Mouse (Mus musculus) embryo, embryonic 10 days (tissue): ENCODE results near the gene Spem1.
"Not testable (repeated sequence)": the region's sequence is repeated elsewhere in the genome, so short reads cannot be mapped to it uniquely, and the experiment has no call there.

Experiments
- DNase-seq: peaks from one replicate; pipeline ENCODE4 v3.0.0-alpha.2; 2015; ENCODE audit warnings: low spot score

Spem1 gene

DNA sequence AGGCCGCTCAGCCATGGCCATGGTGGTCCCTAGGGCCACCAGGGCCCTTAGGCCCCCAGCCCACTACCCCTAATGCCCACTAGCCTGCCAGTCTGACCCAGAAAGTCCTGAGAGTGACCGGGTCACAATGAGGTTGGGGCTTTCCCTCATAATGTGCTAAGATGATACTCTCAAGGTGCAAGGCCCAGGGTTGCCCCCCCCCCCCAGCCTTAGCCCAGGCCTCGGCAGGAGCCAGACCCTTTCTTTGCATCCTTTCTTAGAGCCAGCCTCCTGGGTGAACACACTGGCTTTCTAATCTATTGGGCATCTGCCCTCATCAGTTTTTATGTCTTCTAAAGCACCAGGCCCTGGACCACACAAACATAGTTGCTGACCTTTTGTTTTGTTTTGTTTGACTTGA is at the start of gene Spem1:
Gene Spem1 (minus strand): TSS at position 101 of the 400 bp plus-strand sequence.
- no peak for DNase-seq

DNA sequence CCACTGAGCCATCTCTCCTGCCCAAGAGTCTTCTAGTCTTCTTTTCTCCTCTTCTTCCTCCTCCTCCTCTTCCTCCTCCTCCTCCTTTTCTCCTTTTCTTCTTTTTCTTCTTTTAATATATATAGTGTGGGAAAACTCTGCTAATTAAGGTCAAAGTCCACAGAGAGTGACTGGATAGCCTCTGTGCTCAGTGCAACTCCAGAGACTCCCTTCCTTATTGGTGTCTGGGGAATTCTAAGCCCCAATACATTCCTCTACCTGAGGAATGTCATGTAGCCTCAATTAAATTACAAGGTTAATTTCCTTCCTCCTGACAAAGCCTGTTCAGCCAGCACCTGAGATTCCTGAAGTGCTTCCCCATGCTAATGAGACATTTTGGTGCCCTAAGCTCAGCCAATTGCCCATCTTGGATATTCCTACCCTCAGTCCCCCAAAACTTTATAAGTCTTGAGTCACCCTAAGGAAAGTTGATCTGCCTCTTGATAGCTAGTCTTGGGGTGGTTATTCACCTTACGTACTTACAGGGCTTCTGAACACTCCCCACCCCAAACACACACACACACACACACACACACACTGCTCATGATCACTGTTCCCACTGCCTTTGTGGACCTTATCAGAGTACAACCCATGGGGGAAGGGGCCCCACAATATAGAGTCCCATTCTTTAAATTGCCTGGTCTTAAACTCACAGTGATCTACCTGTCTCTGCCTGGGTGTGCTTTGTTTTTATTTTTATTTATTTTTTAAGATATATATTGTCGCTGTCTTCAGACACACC is 48.5 kb upstream of the Spem1 start:
- DNase-seq: no peak

DNA sequence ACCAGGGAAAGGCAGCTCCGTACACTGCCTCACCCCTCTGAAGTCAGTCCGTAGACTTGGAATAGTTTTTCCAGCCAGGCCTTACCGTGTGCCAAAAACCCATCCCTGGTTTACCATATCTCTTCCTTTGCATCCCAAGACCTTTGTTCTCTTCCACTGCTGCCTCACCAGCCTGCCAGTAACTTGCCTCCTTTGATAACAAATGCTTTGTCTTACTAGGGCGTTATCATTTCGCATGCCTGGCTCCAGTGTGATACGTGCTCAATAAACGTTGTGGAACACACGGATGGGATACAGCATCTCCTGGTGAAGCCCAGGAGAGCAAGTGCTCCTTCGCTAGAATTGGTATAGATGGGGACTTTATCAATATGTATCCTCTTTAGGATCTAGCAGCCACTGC is 45.4 kb upstream of the Spem1 start:
- DNase-seq: no peak

- no peak for DNase-seq
These were observed 43.6 kb upstream of the Spem1 start for GRCm38 (mm10) chr11:69865561-69865960.

GRCm38 (mm10) chr11:69864138-69864860 is 42.3 kb upstream of the Spem1 start:
- no peak for DNase-seq

- not testable (repeated sequence) for DNase-seq
These were observed 41.7 kb upstream of the Spem1 start for GRCm38 (mm10) chr11:69863729-69864128.

DNA sequence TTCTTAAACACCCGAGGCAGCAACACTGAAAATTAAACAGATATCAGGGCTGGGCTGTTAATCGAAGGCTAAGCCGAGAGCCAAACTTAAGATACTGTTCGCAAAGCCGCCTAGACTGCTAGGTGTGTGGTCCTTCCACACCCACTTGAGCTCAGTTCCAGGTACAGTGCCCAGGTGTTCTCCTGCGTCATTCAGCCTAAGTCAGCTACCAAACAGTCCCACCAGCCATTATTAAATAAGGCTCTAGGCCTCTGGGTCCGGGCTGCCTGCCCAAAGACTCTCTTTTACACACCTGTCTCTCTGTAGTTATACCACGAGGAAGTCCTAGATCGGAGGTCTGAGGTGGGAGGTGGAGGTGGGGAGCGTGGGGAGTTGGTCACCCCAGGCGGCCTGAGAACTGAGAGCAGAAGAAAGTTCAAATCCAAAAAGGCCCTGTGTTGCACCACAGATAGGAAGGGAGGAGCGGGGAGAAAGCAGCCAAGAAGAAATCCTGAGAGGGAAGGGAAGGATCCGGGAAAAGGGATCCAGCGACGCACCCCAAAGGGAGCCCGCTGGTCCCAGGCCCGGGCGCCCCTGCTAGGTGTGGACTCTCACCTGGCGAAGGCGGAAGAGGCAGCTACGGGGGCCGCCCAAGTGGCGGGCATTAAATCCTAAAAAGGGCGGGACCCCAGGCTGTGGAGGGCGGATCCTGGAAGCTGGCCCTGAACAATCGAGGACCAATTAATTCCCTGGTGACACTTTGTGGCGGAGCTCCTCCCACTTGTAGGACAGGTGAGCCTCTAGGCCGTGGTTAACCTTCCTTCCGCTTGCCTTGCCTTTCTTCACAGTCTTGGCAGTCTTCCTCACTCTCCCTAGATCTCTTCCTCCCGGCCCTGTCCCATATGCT is 36.4 kb upstream of the Spem1 start, which contains the start of gene Tnk1:
Gene Tnk1 (minus strand): TSS at position 618 of the 886 bp plus-strand sequence.
- no peak for DNase-seq

DNA sequence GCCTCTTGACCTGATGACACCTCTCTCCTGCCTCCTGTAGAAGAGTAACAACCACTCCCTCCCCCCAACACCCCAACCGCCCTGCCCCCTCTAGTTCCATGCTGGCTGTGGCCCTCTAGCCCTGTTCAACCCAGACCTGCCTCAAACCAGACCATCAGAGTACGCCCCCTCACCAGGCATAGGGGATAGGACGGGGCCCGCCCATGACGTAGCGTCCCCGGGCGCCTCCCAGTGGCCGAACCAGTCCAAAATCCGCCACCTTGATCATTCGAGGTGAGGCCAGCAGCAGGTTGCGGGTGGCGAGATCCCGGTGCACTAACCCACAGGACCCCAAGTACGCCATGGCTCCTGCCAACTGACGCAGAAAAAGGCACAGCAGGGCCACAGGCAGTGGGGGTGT is 33.4 kb upstream of the Spem1 start:
- DNase-seq: peak; percentile 77

DNA sequence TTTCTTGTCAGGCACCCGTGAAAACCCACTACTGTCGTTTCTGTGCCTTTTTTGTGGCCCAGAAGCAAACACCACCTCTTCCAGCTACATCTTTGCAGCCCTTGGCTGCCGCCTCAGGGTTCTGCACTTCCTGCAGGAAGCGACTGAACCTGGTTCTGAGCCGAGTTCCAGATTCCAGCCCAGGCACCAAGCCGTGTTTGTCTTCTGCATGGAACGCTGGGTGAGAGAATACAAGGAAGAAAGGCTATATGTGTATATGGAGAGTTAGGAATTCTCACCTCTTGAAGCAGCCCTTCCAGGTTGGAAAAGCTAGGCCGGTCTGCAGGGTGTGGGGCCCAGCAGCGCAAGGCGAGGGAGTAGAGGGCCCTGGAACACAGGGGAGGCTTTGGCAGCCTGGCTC is 32.7 kb upstream of the Spem1 start:
- DNase-seq: no peak

DNA sequence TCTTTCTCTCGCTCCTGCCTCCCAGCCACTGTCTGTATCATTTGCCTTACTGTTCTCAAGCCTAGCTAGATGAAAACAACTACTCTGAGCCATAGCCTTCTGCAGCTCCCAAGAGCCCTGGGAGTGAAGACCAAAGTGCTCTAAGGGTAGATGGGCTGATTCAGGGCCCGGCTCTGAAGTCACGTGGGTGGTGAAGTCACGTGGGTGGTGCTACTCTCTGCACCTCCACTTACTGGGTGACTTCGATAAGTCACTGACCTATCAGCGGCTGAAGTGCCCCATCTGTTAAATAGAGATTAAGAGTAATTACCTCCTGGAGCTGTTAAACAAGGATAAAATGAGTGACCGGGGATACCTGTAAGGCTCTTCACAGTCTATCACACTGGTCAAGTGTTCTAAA is 32.0 kb upstream of the Spem1 start:
- DNase-seq: no peak

DNA sequence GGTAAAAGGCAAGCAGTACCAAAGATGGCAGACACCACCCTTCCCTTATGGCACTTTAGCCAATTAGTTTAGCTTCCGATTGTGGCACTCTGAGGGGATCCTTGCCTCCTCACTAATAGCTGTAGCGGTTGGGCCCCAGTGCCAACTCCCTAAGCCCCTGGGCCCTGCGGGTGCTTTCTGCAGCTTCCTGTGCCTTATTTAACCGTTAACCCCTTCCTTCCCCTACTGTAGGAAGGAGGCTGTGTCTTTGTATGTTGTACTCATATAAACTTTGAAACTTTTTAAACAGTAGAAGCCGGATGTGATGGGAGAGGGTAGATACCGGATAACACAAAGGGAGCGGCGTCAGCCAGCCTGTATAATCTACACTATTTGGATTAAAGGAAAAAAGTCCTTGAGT is 28.8 kb upstream of the Spem1 start:
- DNase-seq: no peak

DNA sequence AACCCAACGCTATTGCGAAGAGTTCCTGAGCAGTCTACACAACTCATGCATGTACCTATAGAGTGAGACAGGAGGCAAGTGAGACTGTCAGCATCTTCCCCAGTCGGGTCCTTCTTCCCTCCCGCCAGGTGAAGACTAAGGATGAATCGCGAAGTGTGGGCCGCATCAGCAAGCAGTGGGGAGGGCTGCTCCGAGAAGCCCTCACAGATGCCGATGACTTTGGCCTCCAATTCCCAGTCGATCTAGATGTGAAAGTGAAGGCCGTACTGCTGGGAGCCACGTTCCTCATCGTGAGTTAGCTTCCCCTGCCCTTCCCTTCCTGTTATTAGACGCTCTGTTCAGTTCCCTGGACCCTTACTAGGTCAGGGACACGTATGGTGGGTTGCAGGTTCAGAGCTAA is 27.9 kb upstream of the Spem1 start:
- no peak for DNase-seq

GRCm38 (mm10) chr11:69849128-69849527 is 27.1 kb upstream of the Spem1 start:
- no peak for DNase-seq

DNA sequence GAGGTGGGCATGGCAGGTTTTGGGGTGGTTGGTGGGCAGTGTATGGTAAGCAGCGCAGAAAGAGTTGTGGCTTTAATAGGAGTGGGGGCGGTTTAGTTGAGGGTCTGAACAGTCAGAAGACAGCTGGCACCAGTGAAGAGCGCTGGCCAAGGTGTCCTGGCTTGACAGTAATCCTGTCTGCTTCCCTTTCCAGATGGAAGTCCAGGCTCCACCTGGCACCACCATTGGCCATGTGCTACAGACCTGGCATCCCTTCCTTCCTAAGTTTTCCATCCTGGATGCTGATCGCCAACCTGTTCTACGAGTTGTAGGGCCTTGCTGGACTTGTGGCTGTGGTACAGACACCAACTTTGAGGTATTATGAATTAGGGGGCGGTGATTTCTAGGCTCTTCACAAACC is 26.0 kb upstream of the Spem1 start:
- no peak for DNase-seq

DNA sequence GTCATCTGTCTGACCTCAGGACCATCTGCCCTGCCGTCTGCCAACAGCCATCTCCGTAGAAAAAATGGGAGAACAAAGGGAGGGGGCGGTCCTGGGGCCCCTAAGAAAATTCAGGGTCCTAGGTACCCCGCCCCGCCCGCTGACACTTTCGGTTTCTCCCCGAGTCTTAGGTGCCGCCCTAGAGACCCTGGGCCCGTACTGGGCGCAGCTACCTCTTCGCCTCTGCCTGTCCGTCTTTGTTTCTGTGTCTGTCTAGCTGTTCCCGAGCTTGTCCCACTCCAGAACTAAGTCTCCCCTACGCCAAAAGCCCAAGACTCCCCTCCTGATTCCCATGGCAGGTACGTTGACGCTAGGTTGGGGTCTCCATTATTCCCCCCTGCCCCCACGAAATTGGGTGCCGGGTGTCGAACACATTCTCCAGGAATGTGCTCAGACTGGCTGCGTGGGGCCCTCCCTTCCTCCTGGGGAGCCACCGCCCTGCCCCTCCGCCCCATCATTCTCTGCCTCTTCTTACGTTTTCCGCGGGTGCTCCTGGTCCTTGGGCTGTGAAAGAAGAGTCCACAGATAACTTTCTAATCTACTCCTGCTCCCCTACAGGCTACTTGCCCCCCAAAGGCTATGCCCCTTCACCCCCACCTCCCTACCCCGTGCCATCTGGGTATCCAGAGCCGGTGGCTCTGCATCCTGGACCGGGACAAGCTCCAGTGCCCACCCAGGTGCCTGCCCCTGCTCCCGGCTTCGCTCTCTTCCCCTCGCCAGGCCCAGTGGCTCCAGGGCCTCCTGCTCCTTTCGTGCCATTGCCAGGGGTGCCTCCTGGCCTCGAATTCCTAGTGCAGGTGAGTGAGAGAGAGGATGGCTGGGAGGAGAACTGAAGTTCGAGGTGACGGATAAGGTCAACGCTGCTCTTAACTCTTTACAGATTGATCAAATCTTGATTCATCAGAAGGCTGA is 25.0 kb upstream of the Spem1 start:
- no peak for DNase-seq

- peak; percentile 97 for DNase-seq
These were observed 24.3 kb upstream of the Spem1 start, which contains the start of gene Plscr3 for GRCm38 (mm10) chr11:69846198-69846680. TSS of gene Plscr3 (plus strand) at chr11:69846376.

GRCm38 (mm10) chr11:69838714-69839104 is 16.7 kb upstream of the Spem1 start:
- DNase-seq: no peak

DNA sequence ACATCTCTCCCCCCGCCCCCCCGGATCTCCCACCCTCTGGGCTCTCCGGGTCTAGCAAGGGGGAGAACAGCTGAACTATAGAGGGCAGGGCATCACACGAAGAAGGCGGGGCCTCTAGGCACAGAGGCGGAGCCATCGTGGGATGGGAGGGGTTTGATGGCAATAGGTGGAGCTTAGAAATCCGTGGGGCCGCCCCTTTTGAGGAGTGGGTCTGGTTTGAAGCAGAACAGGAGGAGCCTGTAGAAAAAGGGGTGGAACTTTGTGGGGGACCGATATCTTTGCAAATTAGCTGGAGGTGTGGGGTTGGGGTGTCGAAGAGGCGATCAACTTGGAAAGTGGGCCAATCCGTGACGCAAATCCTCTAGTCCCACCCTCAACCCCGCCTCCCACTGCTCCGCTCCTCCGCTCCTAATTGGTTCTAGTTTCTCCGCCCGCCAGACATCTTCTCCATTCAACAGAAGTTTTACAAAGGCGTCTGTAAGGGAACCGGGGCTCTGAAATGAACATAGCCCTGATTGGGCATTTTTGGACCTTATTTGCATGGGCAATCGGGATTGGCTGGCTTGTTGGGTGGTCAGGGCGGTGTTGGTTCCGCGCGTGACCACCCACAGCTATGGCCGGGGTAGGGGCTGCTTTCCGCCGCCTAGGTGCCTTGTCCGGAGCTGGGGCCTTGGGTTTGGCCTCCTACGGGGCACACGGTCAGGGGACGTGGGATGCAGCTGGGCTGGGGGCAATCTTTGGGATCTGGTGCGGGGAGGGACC is 16.2 kb upstream of the Spem1 start, which contains the start of gene Tmem256:
Gene Tmem256 (plus strand): TSS at position 563 of the 762 bp plus-strand sequence.
- DNase-seq: peak; percentile 98

DNA sequence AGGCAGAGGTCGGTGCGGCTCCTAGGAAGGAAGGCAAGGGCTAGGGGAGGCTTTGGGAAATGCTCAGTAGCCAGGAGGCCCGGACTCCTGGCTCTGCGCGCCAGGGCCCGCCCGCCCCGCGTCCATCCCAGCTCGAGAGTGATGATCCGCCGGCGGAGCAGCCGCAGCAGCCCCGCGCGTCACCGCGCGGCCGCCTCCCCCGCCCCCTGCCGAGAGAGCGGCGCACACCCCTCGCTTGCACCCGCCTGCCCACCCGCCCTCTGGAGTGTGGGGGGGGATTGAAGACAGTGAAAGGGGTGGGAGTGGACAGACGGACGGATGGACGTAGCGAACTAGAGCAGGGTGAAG is 15.6 kb upstream of the Spem1 start, which contains the start of gene Nlgn2:
Gene Nlgn2 (minus strand): TSS at position 181 of the 348 bp plus-strand sequence.
- no peak for DNase-seq
